Mouse (Mus musculus): ENCODE data around the gene Lypd4. TPM values are rescaled to one million over a fixed set of nuclear protein-coding genes. Genes with fewer than 3 reads are reported as not detected.

Lypd4 gene
- polyA plus RNA-seq (2014; fragmentation: Nextera tagmentation; extraction: Ambion mirVana) = not detected in 2 replicates

GRCm38 (mm10) chr7:24869532-24870165, at the start of gene Lypd4, which contains the start of gene Dmrtc2:
Gene Lypd4 (minus strand): TSS chr7:24869941.
Gene Dmrtc2 (plus strand): TSS chr7:24870057.
- no peak within 1 kb of the TSS for H3K9ac ChIP-seq (ENCODE audit: low read depth, low read length)
- 42% methylated on average over 41 of the region's 41 CpGs for WGBS
- no peaks in the 10 kb centered on the region for H3K27me3 ChIP-seq (ENCODE audit: control insufficient read depth, insufficient read depth, low read length)
- no peak within 1 kb of the TSS for H3K4me2 ChIP-seq (replicated peaks; ENCODE audit: low read depth, low read length)
- H3K4me1 ChIP-seq (replicated peaks; ENCODE audit: control insufficient read depth, insufficient read depth, low read length) = no peaks in the 10 kb centered on the region
- H3K9me3 ChIP-seq (ENCODE audit: control insufficient read depth, low read length) = no peaks in the 10 kb centered on the region
- no peaks in the 10 kb centered on the region for H3K36me3 ChIP-seq (ENCODE audit: control insufficient read depth, insufficient read depth, low read length)
- H3K4me3 ChIP-seq (ENCODE audit: low read depth, low read length) = no peak within 1 kb of the TSS
- H3K27ac ChIP-seq (ENCODE audit: low read depth, low read length) = no peak within 1 kb of the TSS
- DNase-seq (ENCODE audit: low spot score) (no peak), ATAC-seq (ENCODE audit: low FRiP score) (no peak)

- Histone ChIP-seq H3K27ac (ENCODE audit: low read depth, low read length) (no peak overlapping the region), H3K9me3 (ENCODE audit: control insufficient read depth, low read length) (no peaks in the 10 kb centered on the region), H3K4me1 (replicated peaks; ENCODE audit: control insufficient read depth, insufficient read depth, low read length) (no peaks in the 10 kb centered on the region), H3K9ac (ENCODE audit: low read depth, low read length) (no peak overlapping the region), H3K4me3 (ENCODE audit: low read depth, low read length) (no peak overlapping the region), H3K27me3 (ENCODE audit: control insufficient read depth, insufficient read depth, low read length) (no peaks in the 10 kb centered on the region), H3K36me3 (ENCODE audit: control insufficient read depth, insufficient read depth, low read length) (peaks cover 16% of the 10 kb centered on the region), H3K4me2 (replicated peaks; ENCODE audit: low read depth, low read length) (no peak overlapping the region)
- peak; percentile 19; the same call in 1 of the 2 replicates for ATAC-seq (ENCODE audit: low FRiP score)
- no peak for DNase-seq (ENCODE audit: low spot score)
- 92% methylated on average over 20 of the region's 20 CpGs for WGBS
Measured at GRCm38 (mm10) chr7:24918763-24919323, 49.1 kb upstream of the Lypd4 start.

- no peaks in the 10 kb centered on the region for H3K27me3 ChIP-seq (ENCODE audit: control insufficient read depth, insufficient read depth, low read length)
- no peak overlapping the region for H3K27ac ChIP-seq (ENCODE audit: low read depth, low read length)
- no peaks in the 10 kb centered on the region; the same call in 1 of the 2 replicates for H3K4me1 ChIP-seq (replicated peaks; ENCODE audit: control insufficient read depth, insufficient read depth, low read length)
- 0 out of 2 replicates have a peak, but pooled peaks cover 5% of the 10 kb centered on the region for H3K36me3 ChIP-seq (ENCODE audit: control insufficient read depth, insufficient read depth, low read length)
- DNase-seq (ENCODE audit: low spot score) (no peak), ATAC-seq (ENCODE audit: low FRiP score) (no peak)
- H3K4me3 ChIP-seq (ENCODE audit: low read depth, low read length) = no peak overlapping the region
- 96% methylated on average over 14 of the region's 14 CpGs for WGBS
- H3K9me3 ChIP-seq (ENCODE audit: control insufficient read depth, low read length) = no peaks in the 10 kb centered on the region
- H3K4me2 ChIP-seq (replicated peaks; ENCODE audit: low read depth, low read length) = no peak overlapping the region
- H3K9ac ChIP-seq (ENCODE audit: low read depth, low read length) = no peak overlapping the region
Measured at GRCm38 (mm10) chr7:24912480-24912879, 42.7 kb upstream of the Lypd4 start.

- Histone ChIP-seq H3K27me3 (ENCODE audit: control insufficient read depth, insufficient read depth, low read length) (no peaks in the 10 kb centered on the region), H3K9me3 (ENCODE audit: control insufficient read depth, low read length) (no peaks in the 10 kb centered on the region), H3K9ac (ENCODE audit: low read depth, low read length) (no peak overlapping the region), H3K4me3 (ENCODE audit: low read depth, low read length) (no peak overlapping the region), H3K27ac (ENCODE audit: low read depth, low read length) (no peak overlapping the region), H3K4me1 (replicated peaks; ENCODE audit: control insufficient read depth, insufficient read depth, low read length) (no peaks in the 10 kb centered on the region; the same call in 1 of the 2 replicates), H3K36me3 (ENCODE audit: control insufficient read depth, insufficient read depth, low read length) (no peaks in the 10 kb centered on the region), H3K4me2 (replicated peaks; ENCODE audit: low read depth, low read length) (no peak overlapping the region)
- no peak for ATAC-seq (ENCODE audit: low FRiP score)
- 22% methylated on average over 13 of the region's 13 CpGs for WGBS
- no peak for DNase-seq (ENCODE audit: low spot score)
Measured at GRCm38 (mm10) chr7:24907211-24907748, 37.5 kb upstream of the Lypd4 start.

- Histone ChIP-seq H3K9me3 (ENCODE audit: control insufficient read depth, low read length) (no peaks in the 10 kb centered on the region), H3K4me3 (ENCODE audit: low read depth, low read length) (no peak overlapping the region), H3K4me1 (replicated peaks; ENCODE audit: control insufficient read depth, insufficient read depth, low read length) (no peaks in the 10 kb centered on the region; the same call in 1 of the 2 replicates), H3K27ac (ENCODE audit: low read depth, low read length) (no peak overlapping the region), H3K36me3 (ENCODE audit: control insufficient read depth, insufficient read depth, low read length) (no peaks in the 10 kb centered on the region), H3K9ac (ENCODE audit: low read depth, low read length) (no peak overlapping the region), H3K27me3 (ENCODE audit: control insufficient read depth, insufficient read depth, low read length) (no peaks in the 10 kb centered on the region), H3K4me2 (replicated peaks; ENCODE audit: low read depth, low read length) (no peak overlapping the region)
- ATAC-seq (ENCODE audit: low FRiP score) (no peak), DNase-seq (ENCODE audit: low spot score) (no peak)
- 48% methylated on average over 6 of the region's 6 CpGs for WGBS
Measured at GRCm38 (mm10) chr7:24906551-24906950, 36.8 kb upstream of the Lypd4 start.

GRCm38 (mm10) chr7:24904936-24905335, 35.2 kb upstream of the Lypd4 start:
- Histone ChIP-seq H3K36me3 (ENCODE audit: control insufficient read depth, insufficient read depth, low read length) (no peaks in the 10 kb centered on the region), H3K4me2 (replicated peaks; ENCODE audit: low read depth, low read length) (peak overlapping the region; percentile 61), H3K9me3 (ENCODE audit: control insufficient read depth, low read length) (no peaks in the 10 kb centered on the region), H3K4me3 (ENCODE audit: low read depth, low read length) (peak overlapping the region; percentile 68; the same call in 1 of the 2 replicates), H3K27me3 (ENCODE audit: control insufficient read depth, insufficient read depth, low read length) (no peaks in the 10 kb centered on the region), H3K4me1 (replicated peaks; ENCODE audit: control insufficient read depth, insufficient read depth, low read length) (no peaks in the 10 kb centered on the region; the same call in 1 of the 2 replicates), H3K9ac (ENCODE audit: low read depth, low read length) (peak overlapping the region; percentile 77; the same call in 1 of the 2 replicates), H3K27ac (ENCODE audit: low read depth, low read length) (no peak overlapping the region)
- DNase-seq (ENCODE audit: low spot score) (peak; percentile 79), ATAC-seq (ENCODE audit: low FRiP score) (peak; percentile 26; the same call in 1 of the 2 replicates)
- 18% methylated on average over 3 of the region's 3 CpGs for WGBS

GRCm38 (mm10) chr7:24904070-24904483, 34.3 kb upstream of the Lypd4 start:
- WGBS = under 1% methylated on average over 30 of the region's 30 CpGs
- peak; percentile 97 for DNase-seq (ENCODE audit: low spot score)
- peak overlapping the region; percentile 61 for H3K4me2 ChIP-seq (replicated peaks; ENCODE audit: low read depth, low read length)
- peak overlapping the region; percentile 68 for H3K4me3 ChIP-seq (ENCODE audit: low read depth, low read length)
- H3K9ac ChIP-seq (ENCODE audit: low read depth, low read length) = peak overlapping the region; percentile 77
- H3K36me3 ChIP-seq (ENCODE audit: control insufficient read depth, insufficient read depth, low read length) = no peaks in the 10 kb centered on the region
- H3K27ac ChIP-seq (ENCODE audit: low read depth, low read length) = peak overlapping the region; percentile 60; the same call in 1 of the 2 replicates
- no peaks in the 10 kb centered on the region for H3K9me3 ChIP-seq (ENCODE audit: control insufficient read depth, low read length)
- no peaks in the 10 kb centered on the region for H3K27me3 ChIP-seq (ENCODE audit: control insufficient read depth, insufficient read depth, low read length)
- peak; percentile 96 for ATAC-seq (ENCODE audit: low FRiP score)
- no peaks in the 10 kb centered on the region; the same call in 1 of the 2 replicates for H3K4me1 ChIP-seq (replicated peaks; ENCODE audit: control insufficient read depth, insufficient read depth, low read length)

GRCm38 (mm10) chr7:24903444-24903825, 33.7 kb upstream of the Lypd4 start:
- H3K27ac ChIP-seq (ENCODE audit: low read depth, low read length) = no peak overlapping the region
- DNase-seq (ENCODE audit: low spot score) (no peak), ATAC-seq (ENCODE audit: low FRiP score) (no peak)
- 46% methylated on average over 10 of the region's 10 CpGs for WGBS
- no peaks in the 10 kb centered on the region for H3K9me3 ChIP-seq (ENCODE audit: control insufficient read depth, low read length)
- H3K4me1 ChIP-seq (replicated peaks; ENCODE audit: control insufficient read depth, insufficient read depth, low read length) = no peaks in the 10 kb centered on the region; the same call in 1 of the 2 replicates
- H3K4me2 ChIP-seq (replicated peaks; ENCODE audit: low read depth, low read length) = peak overlapping the region; percentile 61
- H3K4me3 ChIP-seq (ENCODE audit: low read depth, low read length) = peak overlapping the region; percentile 68
- H3K27me3 ChIP-seq (ENCODE audit: control insufficient read depth, insufficient read depth, low read length) = no peaks in the 10 kb centered on the region
- no peaks in the 10 kb centered on the region for H3K36me3 ChIP-seq (ENCODE audit: control insufficient read depth, insufficient read depth, low read length)
- peak overlapping the region; percentile 75 for H3K9ac ChIP-seq (ENCODE audit: low read depth, low read length)
